Mouse (Mus musculus) ES-Bruce4 (cell line): ENCODE measurements around the gene Igfbpl1. TPM values are rescaled to one million over a fixed set of nuclear protein-coding genes. Genes with fewer than 3 reads are reported as not detected.

Experiments used
- H3K27ac ChIP-seq: 2 replicates; pipeline ENCODE4 v1.5.1; 2012; ENCODE audit warnings: low read length, inconsistent platforms; ENCODE audit not compliant: insufficient read depth
- H3K27me3 ChIP-seq: 2 replicates; pipeline ENCODE4 v1.6.1; 2012; ENCODE audit warnings: mild to moderate bottlenecking, low read length, inconsistent platforms; ENCODE audit not compliant: control insufficient read depth, poor library complexity, insufficient read depth, severe bottlenecking
- H3K36me3 ChIP-seq: 2 replicates; pipeline ENCODE4 v1.6.1; 2012; ENCODE audit warnings: inconsistent platforms, mild to moderate bottlenecking, low read length, moderate library complexity; ENCODE audit not compliant: control insufficient read depth, poor library complexity, insufficient read depth, severe bottlenecking
- H3K4me1 ChIP-seq: one replicate; pipeline ENCODE4 v1.8.1; 2011; ENCODE audit warnings: low read length; ENCODE audit not compliant: control insufficient read depth, insufficient read depth
- H3K4me3 ChIP-seq: 2 replicates; pipeline ENCODE4 v1.5.1; 2011; ENCODE audit warnings: low read depth, mild to moderate bottlenecking, low read length
- H3K9ac ChIP-seq: 2 replicates; pipeline ENCODE4 v1.6.1; 2012; ENCODE audit warnings: low read depth, mild to moderate bottlenecking, inconsistent platforms; ENCODE audit not compliant: poor library complexity, severe bottlenecking
- H3K9me3 ChIP-seq: replicated peaks from 2 replicates; pipeline ENCODE4 v1.6.1; 2012; ENCODE audit warnings: mild to moderate bottlenecking, low read length, inconsistent platforms; ENCODE audit not compliant: control insufficient read depth, poor library complexity, insufficient read depth, severe bottlenecking
- CTCF ChIP-seq: IDR thresholded peaks from one replicate; pipeline ENCODE4 v1.8.1; 2011; ENCODE audit warnings: low read depth, low read length
- EP300 ChIP-seq: IDR thresholded peaks from 2 replicates; pipeline ENCODE4 v1.6.1; 2011; ENCODE audit warnings: low read depth, low read length; ENCODE audit not compliant: insufficient read depth
- POLR2A ChIP-seq: IDR thresholded peaks from one replicate; pipeline ENCODE4 v1.8.1; 2011; ENCODE audit warnings: low read length; ENCODE audit not compliant: insufficient read depth
- polyA plus RNA-seq: library from polyadenylated mRNA; stranded (reverse); fragments of >200 nt; gene quantifications from 2 replicates; pipeline ENCODE4 v1.2.4, GENCODE M21; 2011; ENCODE audit warnings: low read depth; ENCODE audit not compliant: missing spikeins, insufficient read depth, insufficient read length

Gene Igfbpl1
- polyA plus RNA-seq, 1 experiment = 4.1 TPM

GRCm38 (mm10) chr4:45824049-45824760 lies 2.5 kb downstream of the Igfbpl1 start:
- Histone ChIP-seq H3K9ac (no peak overlapping the region), H3K36me3 (no peaks in the 10 kb centered on the region), H3K9me3 (no peaks in the 10 kb centered on the region), H3K4me1 (no peaks in the 10 kb centered on the region), H3K4me3 (no peak overlapping the region), H3K27ac (no peak overlapping the region), H3K27me3 (peaks cover 5% of the 10 kb centered on the region; the same call in 1 of the 2 replicates)
- TF ChIP-seq POLR2A (no peak), EP300 (no peak), CTCF (no peak)

GRCm38 (mm10) chr4:45822781-45823575 lies 3.7 kb downstream of the Igfbpl1 start:
- H3K27me3 ChIP-seq = peaks cover 5% of the 10 kb centered on the region; the same call in 1 of the 2 replicates
- H3K9me3 ChIP-seq = no peaks in the 10 kb centered on the region
- H3K9ac ChIP-seq = no peak overlapping the region
- peaks cover 5% of the 10 kb centered on the region for H3K4me1 ChIP-seq
- H3K36me3 ChIP-seq = no peaks in the 10 kb centered on the region
- no peak overlapping the region for H3K27ac ChIP-seq
- no peak overlapping the region for H3K4me3 ChIP-seq
- no peak for TF ChIP-seq CTCF
- TF ChIP-seq EP300 = no peak
- no peak for TF ChIP-seq POLR2A

GRCm38 (mm10) chr4:45821995-45822394 lies 4.7 kb downstream of the Igfbpl1 start:
- no peak overlapping the region for H3K27ac ChIP-seq
- peaks cover 5% of the 10 kb centered on the region; the same call in 1 of the 2 replicates for H3K27me3 ChIP-seq
- TF ChIP-seq CTCF (peak; percentile 36), POLR2A (no peak), EP300 (no peak)
- peaks cover 5% of the 10 kb centered on the region for H3K4me1 ChIP-seq
- no peak overlapping the region for H3K4me3 ChIP-seq
- no peaks in the 10 kb centered on the region for H3K36me3 ChIP-seq
- H3K9me3 ChIP-seq = no peaks in the 10 kb centered on the region
- H3K9ac ChIP-seq = no peak overlapping the region

GRCm38 (mm10) chr4:45820074-45820830 lies 6.5 kb downstream of the Igfbpl1 start:
- no peak for TF ChIP-seq EP300
- no peak for TF ChIP-seq POLR2A
- TF ChIP-seq CTCF = peak; percentile 78
- no peak overlapping the region for H3K27ac ChIP-seq
- H3K9me3 ChIP-seq = no peaks in the 10 kb centered on the region
- H3K9ac ChIP-seq = no peak overlapping the region
- H3K4me1 ChIP-seq = peaks cover 12% of the 10 kb centered on the region
- H3K36me3 ChIP-seq = no peaks in the 10 kb centered on the region
- no peak overlapping the region for H3K4me3 ChIP-seq
- H3K27me3 ChIP-seq = no peaks in the 10 kb centered on the region

GRCm38 (mm10) chr4:45819208-45819931 lies 7.4 kb downstream of the Igfbpl1 start:
- Histone ChIP-seq H3K27me3 (no peaks in the 10 kb centered on the region), H3K9me3 (no peaks in the 10 kb centered on the region), H3K4me1 (peaks cover 13% of the 10 kb centered on the region), H3K9ac (no peak overlapping the region), H3K27ac (no peak overlapping the region), H3K4me3 (peak overlapping the region; percentile 11; the same call in 1 of the 2 replicates), H3K36me3 (no peaks in the 10 kb centered on the region)
- TF ChIP-seq CTCF (no peak), EP300 (no peak), POLR2A (no peak)
